Mouse (Mus musculus): Measurements from ENCODE around the gene Hoxd9.
A peak's percentile ranks its signal among the peaks of the same experiment; 100 is the strongest.

The Hoxd9 gene

GRCm38 (mm10) chr2:74683471-74683951, 14.0 kb upstream of the Hoxd9 start:
- DNase-seq (ENCODE audit: low read depth, low spot score): peak; percentile 71

DNA sequence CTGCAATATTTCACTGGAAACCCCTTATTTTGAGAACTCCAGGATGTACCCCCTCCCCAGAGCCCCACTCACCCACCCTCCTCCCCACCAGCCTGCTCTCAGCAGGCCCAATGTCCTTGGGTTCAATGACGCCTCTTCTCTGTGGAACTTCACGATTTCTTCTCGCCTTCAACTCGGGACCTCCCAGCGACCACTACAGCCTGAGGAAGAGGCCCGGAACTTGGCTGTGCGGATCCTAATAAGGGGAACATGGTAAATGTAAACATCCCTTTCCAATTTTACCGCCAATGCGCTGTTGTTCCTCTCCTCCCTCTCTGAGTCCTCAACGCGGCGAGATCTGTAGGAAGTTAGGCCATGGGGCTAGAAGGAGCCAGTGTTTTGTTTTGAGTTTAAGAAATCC, 13.4 kb upstream of the Hoxd9 start:
- no peak for DNase-seq (ENCODE audit: low read depth, low spot score)

DNA sequence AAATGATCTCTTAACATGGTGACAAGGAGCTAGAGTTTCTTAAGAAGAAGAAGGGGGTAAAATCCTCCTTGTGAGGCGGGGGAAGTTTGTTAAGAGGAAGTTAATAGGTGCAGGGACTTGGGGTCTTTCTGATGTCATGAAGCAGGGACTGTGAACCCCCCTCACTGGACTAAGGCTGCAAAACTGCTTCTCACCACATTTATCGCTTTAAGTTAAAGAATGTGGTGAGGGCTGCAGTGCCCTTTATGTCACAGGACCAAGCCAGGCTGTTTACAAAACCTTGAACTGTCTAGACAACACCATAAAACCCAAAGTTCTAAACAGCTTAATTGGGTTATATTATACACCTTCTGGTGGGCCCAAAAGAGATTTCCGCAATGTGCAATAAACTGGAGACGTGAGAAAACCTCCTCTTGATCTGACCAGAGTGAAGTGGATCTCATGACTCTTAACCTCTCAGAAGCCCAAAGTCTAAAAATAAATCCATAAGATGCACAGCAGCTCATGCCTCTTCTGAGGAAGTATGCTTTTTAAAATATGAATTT, 12.4 kb upstream of the Hoxd9 start:
- no peak for DNase-seq (ENCODE audit: low read depth, low spot score)

- DNase-seq (ENCODE audit: low read depth, low spot score): peak; percentile 90
These were observed 11.1 kb upstream of the Hoxd9 start for GRCm38 (mm10) chr2:74686301-74686987.

GRCm38 (mm10) chr2:74686988-74687697, 10.4 kb upstream of the Hoxd9 start:
- DNase-seq (ENCODE audit: low read depth, low spot score): peak; percentile 35

DNA sequence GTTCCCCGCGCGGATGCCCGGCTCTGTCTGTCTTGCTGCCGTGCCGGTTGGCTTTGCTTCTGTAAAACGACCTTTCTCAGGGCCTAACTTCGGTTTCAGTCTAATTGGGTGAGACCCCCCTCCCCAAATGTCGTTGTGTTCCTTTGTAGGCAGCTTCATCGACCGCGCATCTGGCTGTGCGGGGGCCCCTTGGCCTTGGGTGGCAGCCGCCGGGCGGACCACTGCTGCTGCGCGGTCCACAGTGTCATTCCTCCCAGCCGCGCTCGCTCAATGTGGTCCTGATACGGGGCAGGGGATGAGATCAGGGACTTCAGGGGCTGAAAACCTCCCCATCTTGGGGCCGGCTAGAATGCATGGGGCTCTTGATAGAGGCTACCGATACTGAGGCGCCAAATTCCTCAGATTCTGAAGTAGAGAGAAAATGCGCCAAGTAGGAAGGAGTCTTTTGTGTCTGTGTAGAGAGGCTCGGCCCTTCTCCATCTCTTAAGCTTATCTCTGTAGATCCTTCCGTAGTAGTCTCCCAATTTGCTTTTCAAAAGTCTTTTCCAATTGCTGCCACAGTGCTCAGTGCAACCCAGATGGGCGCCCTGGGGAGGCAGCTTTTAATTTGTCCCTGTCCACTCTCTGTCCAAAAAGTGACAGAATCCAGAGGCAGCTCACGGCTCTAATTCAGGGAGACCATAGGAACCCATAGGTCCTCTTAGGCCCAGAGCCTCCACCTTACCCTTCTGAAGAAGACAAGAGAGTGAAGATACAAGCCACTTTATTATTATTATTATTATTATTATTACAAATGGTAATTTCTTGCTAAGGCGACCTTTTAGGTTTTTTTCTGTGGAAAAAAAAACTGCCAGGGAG, 9.6 kb upstream of the Hoxd9 start:
- peak; percentile 51 for DNase-seq (ENCODE audit: low read depth, low spot score)

- DNase-seq (ENCODE audit: low read depth, low spot score): no peak
These were observed 8.5 kb upstream of the Hoxd9 start for GRCm38 (mm10) chr2:74688795-74689573.

DNA sequence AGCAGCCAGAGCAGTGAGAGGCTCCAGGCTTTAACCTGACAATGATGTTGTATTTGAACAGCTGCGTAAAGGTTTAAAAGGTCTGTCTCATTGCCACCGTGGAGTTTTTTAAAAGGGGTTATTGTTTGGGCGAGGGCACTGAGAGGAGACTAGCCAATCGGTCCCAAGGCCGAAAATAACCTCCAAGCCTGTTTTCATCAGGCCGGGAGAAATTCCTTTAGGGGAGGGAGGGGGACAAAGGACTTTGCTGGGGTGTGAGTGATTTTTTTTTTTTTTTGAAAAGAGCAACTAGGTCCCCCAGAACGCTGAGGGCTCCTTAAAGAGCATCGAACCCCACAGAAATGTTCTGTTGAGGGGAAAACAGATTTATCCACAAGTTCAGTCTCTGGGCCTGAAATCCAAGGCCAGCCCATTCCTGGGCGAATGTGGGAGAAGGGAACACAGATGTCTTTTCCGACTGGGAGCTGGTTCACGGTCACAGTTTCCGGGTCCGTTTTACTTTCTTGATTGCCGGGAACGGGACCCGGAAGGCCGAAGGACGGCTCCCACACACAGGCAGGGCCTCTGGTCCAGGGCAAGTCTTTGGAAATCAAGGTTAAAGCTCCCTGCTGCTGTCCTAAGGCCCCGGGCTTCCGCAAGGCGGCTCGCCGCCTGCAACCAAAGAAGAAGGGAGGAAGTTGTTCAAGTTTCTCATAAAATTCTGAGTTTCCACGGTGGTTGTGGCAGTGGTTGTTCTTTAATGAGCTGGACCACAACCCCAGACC, 7.8 kb upstream of the Hoxd9 start:
- peak; percentile 41 for DNase-seq (ENCODE audit: low read depth, low spot score)

DNA sequence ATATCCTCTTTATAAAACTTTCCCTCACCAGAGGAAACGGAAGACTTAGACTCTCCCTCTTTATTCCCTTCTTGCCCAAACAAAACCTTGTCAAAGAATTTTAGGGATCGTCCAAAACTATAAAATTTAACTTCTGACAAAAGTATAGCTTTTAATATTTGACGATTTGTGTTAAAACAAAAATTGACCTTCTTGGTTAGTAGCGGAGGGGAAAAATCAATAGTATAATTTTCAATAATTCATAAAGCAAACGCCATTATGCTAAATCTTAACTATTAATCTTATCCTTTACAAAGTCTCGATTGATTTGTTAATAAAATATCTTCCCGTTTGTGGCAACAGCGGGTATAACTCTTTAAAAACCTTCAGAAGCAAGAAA, 7.2 kb upstream of the Hoxd9 start:
- DNase-seq (ENCODE audit: low read depth, low spot score): no peak

GRCm38 (mm10) chr2:74691022-74691951, 6.2 kb upstream of the Hoxd9 start, which contains the start of gene Hoxd10:
Gene Hoxd10 (plus strand): TSS chr2:74691924.
- peak; percentile 94 for DNase-seq (ENCODE audit: low read depth, low spot score)

- DNase-seq (ENCODE audit: low read depth, low spot score): peak; percentile 45
These were observed 5.3 kb upstream of the Hoxd9 start for GRCm38 (mm10) chr2:74691995-74692807.

- peak; percentile 38 for DNase-seq (ENCODE audit: low read depth, low spot score)
These were observed 4.6 kb upstream of the Hoxd9 start for GRCm38 (mm10) chr2:74692808-74693431.

GRCm38 (mm10) chr2:74693432-74693827, 4.1 kb upstream of the Hoxd9 start:
- no peak for DNase-seq (ENCODE audit: low read depth, low spot score)

GRCm38 (mm10) chr2:74694066-74694465, 3.5 kb upstream of the Hoxd9 start:
- peak; percentile 86 for DNase-seq (ENCODE audit: low read depth, low spot score)

DNA sequence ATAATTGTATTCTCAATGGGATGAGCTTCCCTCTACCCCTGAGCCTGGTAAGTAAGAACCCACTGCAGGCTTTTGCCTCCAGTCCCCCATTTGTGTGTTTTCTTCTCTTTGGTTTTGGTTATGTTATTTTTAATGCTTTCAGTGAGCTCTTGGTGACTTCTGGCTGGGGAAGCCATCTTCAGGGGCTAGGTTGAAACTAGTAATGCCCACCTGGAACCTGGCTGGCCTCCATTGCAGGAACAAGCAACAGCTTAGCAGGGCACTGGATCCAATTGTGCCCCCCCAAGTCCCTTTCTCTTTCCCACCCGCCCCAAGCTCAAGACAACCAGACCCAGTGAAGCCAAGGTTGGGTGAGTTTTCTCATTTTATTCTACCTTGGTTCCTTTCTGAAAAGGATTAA, 2.1 kb upstream of the Hoxd9 start:
- no peak for DNase-seq (ENCODE audit: low read depth, low spot score)

DNA sequence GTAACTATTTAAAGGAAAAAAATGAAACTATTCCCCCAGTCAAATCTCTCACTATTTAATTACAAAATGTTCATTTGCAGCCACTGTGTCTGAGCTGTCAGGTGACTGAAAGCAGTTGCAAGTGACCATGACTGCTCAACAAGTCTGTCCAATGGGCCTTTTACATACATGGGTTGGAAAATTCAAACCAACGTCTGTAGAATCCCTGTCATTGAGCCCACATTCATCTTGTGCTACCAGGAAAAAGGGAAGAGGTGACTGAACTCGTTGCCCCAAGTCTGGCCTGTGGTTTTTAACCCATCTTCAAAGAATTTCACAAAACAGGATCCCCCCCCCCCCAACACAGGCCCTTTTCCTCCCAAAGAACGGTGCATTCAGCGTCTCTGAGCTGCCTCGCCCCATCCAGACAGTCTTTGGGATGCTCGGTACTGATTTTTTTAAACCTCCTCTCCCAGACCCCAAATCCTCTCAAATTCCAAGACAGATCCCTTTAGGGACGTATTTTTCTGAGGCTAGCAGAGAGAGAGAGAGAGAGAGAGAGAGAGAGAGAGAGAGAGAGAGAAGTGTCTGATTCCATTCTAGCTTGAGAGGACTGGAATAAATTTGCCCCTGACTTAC, 1.6 kb upstream of the Hoxd9 start:
- no peak for DNase-seq (ENCODE audit: low read depth, low spot score)
